Mouse (Mus musculus): ENCODE measurements around the gene Myh14.

The Myh14 gene

DNA sequence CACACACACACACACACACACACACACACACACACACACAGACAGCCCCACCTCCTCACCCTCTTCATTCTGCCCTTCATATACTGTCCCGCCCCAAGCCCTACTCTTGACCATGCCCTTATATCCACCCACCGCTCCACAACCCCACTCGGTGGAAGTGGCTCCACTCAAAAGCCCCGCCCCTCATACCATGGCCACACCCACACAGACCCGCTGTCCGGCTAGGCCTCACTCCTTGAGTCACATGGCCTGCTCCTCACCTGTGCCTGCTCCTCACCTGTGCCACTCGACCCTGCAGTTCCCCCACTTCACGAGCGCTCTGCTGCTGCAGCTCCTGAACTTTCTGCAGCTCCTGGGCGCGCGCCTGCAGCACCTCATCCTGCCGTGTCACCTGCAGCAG lies 40.2 kb downstream of the Myh14 start:
- DNase-seq (ENCODE audit: low spot score), result no peak

DNA sequence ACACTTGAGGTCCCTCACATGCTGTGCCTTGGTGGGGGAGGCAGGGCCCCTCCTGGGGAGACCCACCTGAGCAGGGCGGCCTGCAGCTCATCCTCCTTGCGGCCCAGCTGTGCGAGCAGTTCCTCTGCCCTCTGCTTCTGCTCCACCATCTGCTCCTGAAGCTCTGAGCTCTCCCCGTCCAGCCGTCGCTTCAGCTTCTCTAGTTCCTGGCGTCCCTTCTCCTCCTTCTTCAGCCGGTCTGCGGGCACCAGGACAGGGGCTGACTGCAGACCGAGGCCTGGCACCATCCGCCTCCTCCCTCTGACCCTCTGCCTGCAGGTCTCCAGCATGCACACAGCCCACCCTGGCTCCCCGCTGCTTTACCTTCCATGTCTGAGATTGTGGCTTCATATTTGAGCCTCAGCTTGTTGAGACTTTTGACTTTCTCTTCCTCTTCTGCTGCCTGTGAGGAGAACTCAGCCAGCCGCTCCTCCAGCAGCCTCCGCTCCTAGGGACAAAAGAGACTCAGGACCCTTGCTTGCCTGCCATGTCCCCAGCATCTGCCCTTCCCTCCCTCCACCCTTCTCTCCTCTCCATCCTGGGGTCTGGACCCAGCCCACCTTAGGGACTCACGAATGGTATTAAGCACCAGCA lies 42.1 kb downstream of the Myh14 start:
- no peak for DNase-seq (ENCODE audit: low spot score)

- DNase-seq (ENCODE audit: low spot score), result no peak
Observed at GRCm38 (mm10) chr7:44626966-44627365, 43.7 kb downstream of the Myh14 start.

- DNase-seq (ENCODE audit: low spot score), result no peak
Observed at GRCm38 (mm10) chr7:44626068-44626385, 44.6 kb downstream of the Myh14 start.

DNA sequence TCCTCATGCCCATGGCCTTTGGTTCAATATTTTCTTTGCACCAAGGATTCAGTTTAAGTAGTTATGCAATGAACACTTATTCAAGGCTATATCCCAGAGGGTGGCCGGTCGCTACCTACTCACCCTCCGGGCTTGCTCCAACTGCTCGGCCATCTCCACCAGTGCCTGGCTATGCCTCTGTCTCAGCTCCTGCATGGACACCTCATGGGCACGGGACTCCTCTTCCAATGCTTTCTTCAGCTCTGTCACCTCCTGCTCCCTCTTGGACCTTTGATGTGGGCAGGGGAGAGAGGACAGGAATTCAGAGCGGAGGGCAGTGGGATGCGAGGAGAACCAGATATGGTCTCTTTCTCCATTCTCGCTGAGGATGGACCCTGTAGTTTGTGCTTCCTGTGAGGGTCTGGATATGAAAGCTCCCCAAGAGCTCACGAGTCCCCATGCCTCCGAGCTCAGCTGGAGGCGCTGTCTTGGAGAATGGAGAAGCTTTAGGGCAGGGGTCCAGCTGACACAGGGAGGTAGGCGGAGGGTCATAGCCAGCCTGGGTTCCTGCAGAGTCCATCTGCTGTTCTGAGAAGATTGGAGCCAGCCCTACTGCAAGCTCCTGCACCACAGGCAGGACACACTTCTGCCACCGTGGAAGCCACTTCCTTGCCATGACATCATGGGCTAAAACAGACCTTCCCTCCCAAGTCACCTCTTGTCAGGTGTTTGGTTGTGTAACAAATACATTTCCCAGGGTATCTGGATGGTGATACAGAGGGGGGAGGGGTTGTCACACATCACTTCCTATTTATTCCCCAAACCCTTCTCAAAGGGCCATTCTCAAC lies 45.2 kb downstream of the Myh14 start:
- DNase-seq (ENCODE audit: low spot score), result no peak

- DNase-seq (ENCODE audit: low spot score), result no peak
Observed at GRCm38 (mm10) chr7:44624828-44625227, 45.8 kb downstream of the Myh14 start.

DNA sequence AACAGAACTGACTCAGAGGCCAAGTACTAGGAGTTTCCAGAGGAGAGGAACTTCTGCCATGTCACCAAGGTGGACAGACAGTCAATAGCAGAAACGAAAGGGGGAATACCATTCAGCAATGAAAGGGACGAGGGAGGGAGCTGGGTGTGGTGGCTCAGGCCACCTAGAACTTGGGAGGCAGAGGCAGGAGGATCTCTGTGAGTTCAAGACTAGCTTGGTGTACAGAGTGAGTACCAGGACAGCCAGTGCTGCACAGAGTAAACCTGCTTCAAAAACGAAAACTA lies 46.2 kb downstream of the Myh14 start:
- DNase-seq (ENCODE audit: low spot score), result no peak

- DNase-seq (ENCODE audit: low spot score), result no peak
Observed at GRCm38 (mm10) chr7:44623714-44624542, 46.7 kb downstream of the Myh14 start.

DNA sequence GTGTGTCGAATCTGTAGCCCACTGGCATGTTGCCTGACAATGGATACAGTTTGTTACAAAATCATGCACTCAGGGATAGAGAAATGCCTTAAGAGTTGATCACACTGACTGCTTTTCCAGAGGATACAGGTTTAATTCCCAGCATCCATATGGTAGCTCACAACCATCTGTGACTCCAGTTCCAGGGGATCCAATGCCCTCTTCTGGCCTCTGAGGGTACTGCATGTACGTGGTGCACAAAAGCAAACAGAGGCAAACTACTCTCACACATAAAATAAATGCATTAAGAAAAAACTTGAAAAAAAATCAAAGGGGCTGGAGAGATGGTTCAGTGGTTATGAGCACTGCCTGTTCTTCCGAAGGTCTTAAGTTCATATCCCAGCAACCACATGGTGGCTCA lies 53.6 kb downstream of the Myh14 start:
- DNase-seq (ENCODE audit: low spot score), result no peak

GRCm38 (mm10) chr7:44615987-44616386 lies 54.7 kb downstream of the Myh14 start:
- DNase-seq (ENCODE audit: low spot score), result no peak

GRCm38 (mm10) chr7:44615309-44615708 lies 55.3 kb downstream of the Myh14 start:
- no peak for DNase-seq (ENCODE audit: low spot score)

DNA sequence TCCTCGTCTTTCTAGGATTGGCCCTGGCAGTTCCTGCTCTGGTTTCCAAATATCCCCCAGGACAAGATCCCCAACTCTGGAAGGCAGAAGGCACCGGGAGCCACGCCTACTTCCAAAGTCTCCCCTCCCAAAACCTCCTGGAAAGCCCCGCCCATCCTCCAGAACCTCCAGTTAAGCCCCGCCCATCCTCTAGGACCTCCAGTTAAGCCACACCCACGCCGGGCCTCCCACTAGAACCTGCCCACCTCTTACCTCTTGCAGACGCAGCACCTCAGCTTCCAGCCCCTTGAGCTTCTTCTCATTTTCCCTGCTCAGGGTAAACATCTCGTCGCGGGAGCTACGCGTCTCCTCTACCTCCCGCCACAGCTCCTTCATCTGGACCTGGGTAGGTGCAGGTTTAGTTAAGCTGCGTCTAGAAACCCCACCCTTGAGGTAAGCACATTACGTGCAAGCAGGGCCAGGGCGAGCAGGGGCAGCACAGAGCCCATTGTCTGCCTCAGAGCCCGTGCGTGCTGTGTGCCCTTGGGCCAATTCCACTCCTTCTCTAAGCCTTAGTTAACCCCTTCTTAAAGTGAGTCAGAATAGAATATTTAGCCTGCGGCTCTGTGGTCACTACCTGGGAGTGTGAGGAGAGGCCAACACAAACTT lies 56.5 kb downstream of the Myh14 start:
- DNase-seq (ENCODE audit: low spot score), result no peak

DNA sequence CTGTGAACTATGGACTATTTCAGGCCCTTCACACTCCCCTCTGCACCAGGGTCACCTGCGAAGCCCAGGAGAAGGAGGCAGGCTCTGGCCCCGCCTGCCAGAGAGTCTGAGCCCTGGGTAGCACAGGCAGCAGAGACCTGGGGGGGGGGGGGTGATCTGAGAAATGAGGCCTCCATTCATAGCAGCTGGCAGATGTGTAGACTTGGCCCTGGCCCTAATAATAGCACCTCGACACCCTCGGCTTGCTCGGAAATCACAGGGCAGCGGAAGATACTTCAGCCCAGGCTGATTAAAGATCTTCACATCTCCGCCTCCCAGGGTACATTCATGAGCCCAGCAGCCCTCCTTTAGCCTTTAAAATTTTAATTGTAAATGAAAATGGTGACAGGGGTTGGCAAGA lies 58.5 kb downstream of the Myh14 start:
- no peak for DNase-seq (ENCODE audit: low spot score)

GRCm38 (mm10) chr7:44606171-44606901 lies 64.3 kb downstream of the Myh14 start:
- DNase-seq (ENCODE audit: low spot score), result no peak

GRCm38 (mm10) chr7:44605436-44605835 lies 65.2 kb downstream of the Myh14 start:
- no peak for DNase-seq (ENCODE audit: low spot score)

- no peak for DNase-seq (ENCODE audit: low spot score)
Observed at GRCm38 (mm10) chr7:44604619-44605018, 66.0 kb downstream of the Myh14 start.

GRCm38 (mm10) chr7:44604139-44604606 lies 66.5 kb downstream of the Myh14 start:
- DNase-seq (ENCODE audit: low spot score), result no peak

GRCm38 (mm10) chr7:44603186-44603855 lies 67.3 kb downstream of the Myh14 start:
- no peak for DNase-seq (ENCODE audit: low spot score)

DNA sequence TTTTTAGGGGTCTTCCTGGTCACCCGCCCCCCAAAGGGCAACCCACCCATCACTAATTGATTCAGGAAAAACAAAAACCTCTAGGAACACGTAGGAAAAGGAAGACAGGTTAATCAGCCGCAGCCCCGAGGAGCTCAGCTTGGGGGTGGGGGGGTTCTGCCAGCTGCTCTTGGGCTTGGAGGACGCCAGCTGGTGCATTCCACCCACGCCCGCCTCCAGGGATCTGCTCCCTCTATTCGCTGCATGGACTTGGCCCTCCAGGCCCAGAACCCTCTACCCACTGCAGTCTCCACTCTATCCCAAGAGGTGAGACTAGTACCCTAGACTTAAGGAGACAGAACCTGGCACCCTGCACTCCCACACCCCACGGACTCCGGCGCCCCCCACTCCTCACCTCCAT lies 68.2 kb downstream of the Myh14 start:
- DNase-seq (ENCODE audit: low spot score), result no peak

GRCm38 (mm10) chr7:44601646-44602045 lies 69.0 kb downstream of the Myh14 start:
- no peak for DNase-seq (ENCODE audit: low spot score)

GRCm38 (mm10) chr7:44600691-44601262 lies 69.9 kb downstream of the Myh14 start:
- DNase-seq (ENCODE audit: low spot score), result no peak
